Mouse (Mus musculus) hindlimb bud, embryonic 11.5 days (tissue): Measurements from ENCODE around the gene Vmn2r67.
"Not testable (repeated sequence)": the region's sequence is repeated elsewhere in the genome, so short reads cannot be mapped to it uniquely, and the experiment has no call there.

Source experiments
- DNase-seq: peaks from one replicate; pipeline ENCODE4 v3.0.0-alpha.2; 2012; ENCODE audit warnings: low read depth, low spot score; ENCODE audit errors: extremely low spot score

The Vmn2r67 gene

GRCm38 (mm10) chr7:85155898-85156297 lies at the start of gene Vmn2r67:
Gene Vmn2r67 (minus strand): TSS chr7:85155998.
- DNase-seq: no peak

GRCm38 (mm10) chr7:85104531-85104930 lies 51.3 kb downstream of the Vmn2r67 start:
- DNase-seq: not testable (repeated sequence)
